In the genomic region with DNA sequence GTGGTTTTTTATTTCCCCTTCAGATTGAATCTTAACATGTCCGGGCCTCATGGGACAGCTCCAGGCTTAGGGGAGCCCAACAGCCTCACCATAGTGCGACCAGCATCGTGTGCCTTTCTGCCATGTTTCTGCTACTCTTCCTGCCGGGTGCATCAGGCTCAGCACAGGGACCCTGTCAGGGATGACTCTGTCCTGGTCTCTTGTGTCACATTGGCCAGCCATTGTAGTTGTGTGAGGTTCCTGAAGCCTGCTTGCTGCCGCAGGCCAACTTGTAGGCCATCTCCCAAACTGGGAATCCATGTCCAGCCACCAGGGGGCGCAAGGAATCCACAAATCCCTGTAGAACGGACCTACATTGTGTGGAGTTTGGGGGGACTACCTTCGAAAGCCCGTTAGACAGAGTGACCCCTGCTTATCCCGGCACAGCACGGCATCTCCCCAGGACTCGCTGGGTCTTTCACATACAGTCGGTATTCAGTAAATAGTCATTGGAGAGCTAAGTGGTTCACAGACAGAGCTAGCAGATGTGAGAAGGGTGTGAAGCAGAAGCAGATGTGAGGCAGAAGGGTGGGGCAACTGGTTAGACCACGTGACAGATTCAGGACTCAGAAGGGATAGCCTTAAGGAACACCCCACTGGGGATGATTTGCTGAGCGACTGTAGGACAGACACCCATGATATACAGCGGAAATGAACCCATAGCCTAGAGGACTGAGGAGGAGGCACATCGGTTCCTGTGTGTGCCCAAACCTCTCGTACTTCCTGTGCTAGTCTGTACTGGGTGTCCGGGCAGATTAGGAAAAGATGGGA, we compare ENCODE assay signal across 1 mouse cellular context.
TF ChIP-seq lines count a peak whose summit lies in the region.

No protein-coding gene starts in this region.

TF ChIP-seq in CH12.LX, 34 proteins besides CTCF, POLR2A, EP300 and RAD21 (continued from another document):
- TF ChIP-seq CHD1 (IDR thresholded peaks at IDR 0.05; ENCODE audit: low read depth, low read length) (no peak), JUND (conservative IDR thresholded peaks at IDR 0.05; ENCODE audit: low read depth, low read length) (no peak), MYC (IDR thresholded peaks at IDR 0.05; ENCODE audit: low read depth, low read length) (no peak), ELF1 (IDR thresholded peaks at IDR 0.05; ENCODE audit: low read depth, low read length) (no peak), UBTF (IDR thresholded peaks at IDR 0.05; ENCODE audit: low read depth, low read length) (no peak), ZMIZ1 (IDR thresholded peaks at IDR 0.05; ENCODE audit: low read depth, low read length) (no peak), SMC3 (IDR thresholded peaks at IDR 0.05; ENCODE audit: low read depth, low read length) (peak; percentile 81), IRF4 (IDR thresholded peaks at IDR 0.05; ENCODE audit: low read depth, low read length) (peak; percentile 34; the same call in 1 of the 2 replicates), USF1 (IDR thresholded peaks at IDR 0.05; ENCODE audit: low read depth, low read length) (peak; percentile 57), MAX (IDR thresholded peaks at IDR 0.05; ENCODE audit: low read length) (peak; percentile 42; the same call in 1 of the 2 replicates), USF2 (conservative IDR thresholded peaks at IDR 0.05; ENCODE audit: low read depth, low read length) (0 out of 2 replicates have a peak, but pooled peaks have one; percentile 35), BHLHE40 (IDR thresholded peaks at IDR 0.05; ENCODE audit: low read depth, low read length) (peak; percentile 14; the same call in 1 of the 2 replicates), PAX5 (IDR thresholded peaks at IDR 0.05; ENCODE audit: low read length) (no peak), ZC3H11A (IDR thresholded peaks at IDR 0.05; ENCODE audit: low read depth, low read length) (no peak), TCF12 (IDR thresholded peaks at IDR 0.05; ENCODE audit: low read depth, low read length) (no peak), TBP (conservative IDR thresholded peaks at IDR 0.05; ENCODE audit: low read depth, low read length) (no peak), MAFK (IDR thresholded peaks at IDR 0.05; ENCODE audit: insufficient replicate concordance, low read length) (no peak), RCOR1 (conservative IDR thresholded peaks at IDR 0.05; ENCODE audit: low read depth, low read length) (no peak), ZKSCAN1 (IDR thresholded peaks at IDR 0.05; ENCODE audit: borderline replicate concordance, low read depth, low read length) (no peak), JUN (IDR thresholded peaks at IDR 0.05; ENCODE audit: insufficient read depth, low read depth, low read length) (no peak), HCFC1 (IDR thresholded peaks at IDR 0.05; ENCODE audit: low read depth, low read length) (no peak; the same call in 1 of the 2 replicates)
